Mouse (Mus musculus): ENCODE data around the gene H2-Q4. TPM values are rescaled to one million over a fixed set of nuclear protein-coding genes. Genes with fewer than 3 reads are reported as not detected.

Gene H2-Q4
- polyA plus RNA-seq, 1 experiment from 2014 or later = 1.8 TPM

Other genes starting within 250 kb of the H2-Q4 start
- 2.3 and 12.9 TPM in 2 replicates for gene Apom, start 247.6 kb upstream of the H2-Q4 start, polyA plus RNA-seq (2014; fragmentation: Nextera tagmentation; extraction: Ambion mirVana)
- 72.5 and 77.4 TPM in 2 replicates for gene Bag6, start 244.4 kb upstream of the H2-Q4 start, polyA plus RNA-seq (2014; fragmentation: Nextera tagmentation; extraction: Ambion mirVana)
- gene Prrc2a, start 214.7 kb upstream of the H2-Q4 start, polyA plus RNA-seq (2014; fragmentation: Nextera tagmentation; extraction: Ambion mirVana) = 128 and 163 TPM in 2 replicates
- 2.7 and 4.2 TPM in 2 replicates for gene Aif1, start 203.5 kb upstream of the H2-Q4 start, polyA plus RNA-seq (2014; fragmentation: Nextera tagmentation; extraction: Ambion mirVana)
- gene Lst1, start 191.2 kb upstream of the H2-Q4 start, polyA plus RNA-seq (2014; fragmentation: Nextera tagmentation; extraction: Ambion mirVana) = 4.9 and 5.0 TPM in 2 replicates
- 0.42 TPM in 1 of 2 replicates, not detected in the other for gene Ltb, start 185.2 kb upstream of the H2-Q4 start, polyA plus RNA-seq (2014; fragmentation: Nextera tagmentation; extraction: Ambion mirVana)
- gene Tnf, start 177.6 kb upstream of the H2-Q4 start, polyA plus RNA-seq (2014; fragmentation: Nextera tagmentation; extraction: Ambion mirVana) = not detected in 2 replicates
- not detected in 2 replicates for gene Lta, start 174.3 kb upstream of the H2-Q4 start, polyA plus RNA-seq (2014; fragmentation: Nextera tagmentation; extraction: Ambion mirVana)
- 0.44 TPM in 1 of 2 replicates, not detected in the other for gene Gm16181, start 158.8 kb upstream of the H2-Q4 start, polyA plus RNA-seq (2014; fragmentation: Nextera tagmentation; extraction: Ambion mirVana)
- gene Atp6v1g2, start 146.0 kb upstream of the H2-Q4 start, polyA plus RNA-seq (2014; fragmentation: Nextera tagmentation; extraction: Ambion mirVana) = 9.3 and 10.1 TPM in 2 replicates
- gene Nfkbil1, start 143.8 kb upstream of the H2-Q4 start, polyA plus RNA-seq (2014; fragmentation: Nextera tagmentation; extraction: Ambion mirVana) = 2.3 and 4.9 TPM in 2 replicates
- gene Ddx39b, start 137.9 kb upstream of the H2-Q4 start, polyA plus RNA-seq (2014; fragmentation: Nextera tagmentation; extraction: Ambion mirVana) = 317 and 318 TPM in 2 replicates
- gene H2-D1, start 116.9 kb upstream of the H2-Q4 start, polyA plus RNA-seq (2014; fragmentation: Nextera tagmentation; extraction: Ambion mirVana) = 21.0 and 29.1 TPM in 2 replicates
- 0.18 and 0.53 TPM in 2 replicates for gene H2-Q1, start 59.2 kb upstream of the H2-Q4 start, polyA plus RNA-seq (2014; fragmentation: Nextera tagmentation; extraction: Ambion mirVana)
- gene H2-Q2, start 37.4 kb upstream of the H2-Q4 start, polyA plus RNA-seq (2014; fragmentation: Nextera tagmentation; extraction: Ambion mirVana) = 9.0 and 10.1 TPM in 2 replicates
- gene H2-Q6, start 45.2 kb downstream of the H2-Q4 start, polyA plus RNA-seq (2014; fragmentation: Nextera tagmentation; extraction: Ambion mirVana) = 0.38 and 0.39 TPM in 2 replicates
- gene H2-Q7, start 59.5 kb downstream of the H2-Q4 start, polyA plus RNA-seq (2014; fragmentation: Nextera tagmentation; extraction: Ambion mirVana) = 0.84 and 2.6 TPM in 2 replicates
- gene H2-Q10, start 90.5 kb downstream of the H2-Q4 start, polyA plus RNA-seq (2014; fragmentation: Nextera tagmentation; extraction: Ambion mirVana) = 0.20 and 1.4 TPM in 2 replicates
- not detected in 2 replicates for gene Pou5f1, start 126.4 kb downstream of the H2-Q4 start, polyA plus RNA-seq (2014; fragmentation: Nextera tagmentation; extraction: Ambion mirVana)
- 47.6 and 51.1 TPM in 2 replicates for gene Tcf19, start 137.2 kb downstream of the H2-Q4 start, polyA plus RNA-seq (2014; fragmentation: Nextera tagmentation; extraction: Ambion mirVana)
- 10.4 and 12.8 TPM in 2 replicates for gene Cchcr1, start 137.5 kb downstream of the H2-Q4 start, polyA plus RNA-seq (2014; fragmentation: Nextera tagmentation; extraction: Ambion mirVana)
- gene Psors1c2, start 153.6 kb downstream of the H2-Q4 start, polyA plus RNA-seq (2014; fragmentation: Nextera tagmentation; extraction: Ambion mirVana) = 0.37 TPM in 1 of 2 replicates, not detected in the other
- gene Cdsn, start 172.5 kb downstream of the H2-Q4 start, polyA plus RNA-seq (2014; fragmentation: Nextera tagmentation; extraction: Ambion mirVana) = 0.40 and 0.83 TPM in 2 replicates
- not detected in 2 replicates for gene 2300002M23Rik, start 187.8 kb downstream of the H2-Q4 start, polyA plus RNA-seq (2014; fragmentation: Nextera tagmentation; extraction: Ambion mirVana)
- gene Sfta2, start 221.9 kb downstream of the H2-Q4 start, polyA plus RNA-seq (2014; fragmentation: Nextera tagmentation; extraction: Ambion mirVana) = not detected in 2 replicates
- not detected in 2 replicates for gene Gm9573, start 247.0 kb downstream of the H2-Q4 start, polyA plus RNA-seq (2014; fragmentation: Nextera tagmentation; extraction: Ambion mirVana)